Mouse (Mus musculus) c-Kit-negative CD71-positive TER-119-positive erythroid progenitor cells, embryonic 14.5 days (primary cell): ENCODE data around the gene Elmo3.
"Not testable (repeated sequence)": the region's sequence is repeated elsewhere in the genome, so short reads cannot be mapped to it uniquely, and the experiment has no call there.

Source experiments
- DNase-seq: peaks from one replicate; pipeline ENCODE4 v3.0.0-alpha.2; 2013; ENCODE audit warnings: low read depth, low spot score

The Elmo3 gene

DNA sequence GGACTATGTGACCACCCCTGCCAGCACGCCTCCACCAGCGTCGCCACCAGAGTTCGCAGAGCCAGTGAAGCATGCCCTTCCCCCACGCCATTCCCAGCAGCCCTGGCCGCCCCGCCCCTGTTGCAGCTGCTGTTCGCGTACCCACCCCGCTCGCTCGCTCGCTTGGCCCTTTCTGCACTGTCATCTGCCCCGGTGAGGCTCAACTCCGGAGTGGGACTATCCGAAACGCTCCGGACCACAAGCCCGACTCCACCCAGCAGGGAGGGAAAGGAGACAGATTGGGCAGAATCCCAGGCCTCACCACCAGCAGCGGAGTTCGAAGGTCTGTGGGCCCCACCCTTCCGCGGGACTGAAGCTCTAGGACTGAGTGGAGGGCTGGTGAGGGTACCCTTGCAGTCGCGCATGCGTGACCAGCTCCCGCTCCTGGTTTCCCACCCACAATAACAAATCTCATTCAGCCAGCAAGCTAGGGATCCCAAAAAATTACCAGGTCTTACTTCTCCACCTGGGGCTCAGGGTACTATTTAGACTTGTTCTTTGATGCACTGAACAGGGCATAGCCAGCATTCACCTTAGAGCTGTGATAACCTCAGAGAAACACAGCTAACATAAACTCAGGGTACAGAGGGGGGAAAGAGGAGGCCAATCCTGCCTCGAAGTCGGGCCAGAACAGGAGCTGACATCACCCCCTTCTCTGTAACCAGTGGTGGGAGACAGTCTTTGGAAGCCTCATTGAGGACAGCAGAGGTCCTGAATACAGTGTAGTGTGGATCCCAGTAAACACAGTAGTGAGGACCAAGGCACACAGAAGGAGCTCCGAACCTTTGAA lies 28.9 kb upstream of the Elmo3 start:
- DNase-seq, result no peak

DNA sequence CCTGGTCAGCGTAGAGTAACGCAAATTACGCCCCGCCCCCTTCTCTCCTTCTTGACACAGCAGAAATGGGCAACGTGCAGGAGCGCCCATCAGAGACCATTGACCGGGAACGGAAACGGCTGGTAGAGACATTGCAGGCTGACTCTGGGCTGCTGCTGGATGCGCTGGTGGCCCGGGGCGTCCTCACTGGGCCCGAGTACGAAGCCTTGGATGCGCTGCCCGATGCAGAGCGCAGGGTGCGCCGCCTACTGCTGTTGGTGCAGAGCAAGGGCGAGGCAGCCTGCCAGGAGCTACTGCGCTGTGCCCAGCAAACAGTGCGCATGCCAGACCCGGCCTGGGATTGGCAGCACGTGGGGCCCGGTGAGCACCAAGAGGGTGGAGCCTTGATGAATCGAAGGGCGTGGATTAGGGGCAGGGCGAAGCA lies 26.5 kb upstream of the Elmo3 start:
- no peak for DNase-seq

DNA sequence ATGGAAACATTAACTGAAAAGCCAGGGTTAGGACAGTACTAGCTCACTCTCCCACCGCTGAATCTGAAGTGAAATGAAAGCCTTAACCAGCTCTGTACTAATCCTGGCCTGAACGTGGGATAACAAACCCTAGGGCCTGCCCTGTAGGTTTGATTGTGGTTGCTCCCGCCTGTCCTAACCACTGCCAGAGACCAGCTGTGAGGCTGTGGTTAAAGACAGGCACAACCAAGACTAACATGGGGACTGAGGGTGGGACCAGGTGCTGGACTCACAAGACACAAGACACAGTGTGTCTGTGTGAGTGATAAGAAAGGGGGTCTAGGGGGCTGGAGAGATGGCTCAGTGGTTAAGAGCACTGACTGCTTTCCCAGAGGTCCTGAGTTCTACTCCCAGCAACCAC lies 24.8 kb upstream of the Elmo3 start:
- DNase-seq, result no peak

DNA sequence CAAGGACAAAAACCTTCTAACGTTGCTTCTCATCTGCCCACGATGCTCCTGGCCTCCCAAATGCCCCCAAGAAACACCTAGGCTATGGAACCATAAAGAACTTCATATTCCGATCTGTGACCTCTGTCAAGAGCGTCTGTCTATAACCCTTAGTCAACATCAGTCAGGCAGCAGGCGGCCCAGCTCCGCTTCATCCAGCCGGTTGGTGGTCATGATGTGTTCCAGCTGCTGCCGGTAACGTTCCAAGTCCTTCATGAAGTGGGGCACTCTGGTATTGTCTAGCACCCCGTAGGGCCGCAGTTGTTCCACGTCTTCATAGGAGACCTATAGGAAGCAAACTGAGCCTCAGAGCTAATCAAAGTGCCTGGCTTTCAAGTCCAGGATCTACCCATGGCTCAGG lies 23.6 kb upstream of the Elmo3 start:
- DNase-seq, result no peak

DNA sequence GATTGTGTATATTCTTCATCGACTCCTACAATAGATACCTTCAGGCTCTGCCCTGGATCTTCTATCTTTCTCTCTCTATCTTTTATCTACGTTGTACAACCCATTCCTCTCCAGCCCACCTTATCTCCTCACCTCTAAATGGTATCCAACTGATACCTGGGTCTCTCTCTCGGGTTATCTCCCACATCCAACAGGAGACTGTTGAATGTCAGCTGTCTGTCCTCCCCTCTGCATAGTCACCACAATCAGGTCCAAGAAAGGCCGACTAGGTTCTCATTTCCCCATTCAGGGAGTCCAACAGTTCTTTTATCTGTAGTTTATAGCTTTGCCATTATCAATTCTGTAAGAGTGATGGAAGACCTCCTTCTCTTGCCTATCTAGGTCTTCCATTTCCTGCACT lies 23.2 kb upstream of the Elmo3 start:
- DNase-seq, result no peak

DNA sequence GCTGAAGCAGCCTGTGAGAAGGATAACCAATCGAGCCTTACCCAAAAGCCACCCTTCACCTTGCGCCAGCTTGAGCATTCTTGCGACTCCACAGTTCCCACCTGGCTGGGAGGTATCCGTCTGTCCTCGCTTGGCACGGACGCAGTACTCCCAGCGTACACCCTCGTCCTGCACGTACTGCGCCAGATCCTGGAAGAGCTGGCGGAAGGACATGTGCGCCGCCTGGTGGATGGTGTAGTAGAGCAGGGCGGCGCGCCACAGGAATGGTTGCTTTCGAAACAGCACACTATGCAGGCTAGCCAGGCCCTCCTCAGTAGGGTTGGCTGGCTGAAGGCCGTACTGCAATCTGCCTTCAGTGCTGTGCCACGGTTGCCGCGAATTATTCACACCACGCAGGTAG lies 22.3 kb upstream of the Elmo3 start:
- no peak for DNase-seq

DNA sequence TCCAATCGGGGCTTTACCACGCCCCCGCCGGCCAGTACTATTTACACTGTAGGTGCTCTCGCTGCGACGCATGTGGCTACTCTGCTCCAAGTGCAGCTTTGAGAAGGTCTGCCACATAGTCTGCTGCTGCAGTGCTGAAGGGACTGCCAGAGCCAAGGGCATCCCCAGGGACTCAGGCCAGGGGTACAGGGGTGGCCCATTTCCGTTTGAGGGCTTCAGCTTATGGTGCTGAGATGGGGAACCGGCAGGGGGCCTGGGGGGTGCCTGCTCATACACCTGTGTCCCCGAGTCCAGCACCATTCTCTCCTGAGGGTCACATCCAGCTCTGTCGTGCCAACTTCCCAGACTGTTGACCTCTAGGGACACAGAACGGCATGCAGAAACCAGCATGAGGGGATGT lies 19.9 kb upstream of the Elmo3 start:
- no peak for DNase-seq

DNA sequence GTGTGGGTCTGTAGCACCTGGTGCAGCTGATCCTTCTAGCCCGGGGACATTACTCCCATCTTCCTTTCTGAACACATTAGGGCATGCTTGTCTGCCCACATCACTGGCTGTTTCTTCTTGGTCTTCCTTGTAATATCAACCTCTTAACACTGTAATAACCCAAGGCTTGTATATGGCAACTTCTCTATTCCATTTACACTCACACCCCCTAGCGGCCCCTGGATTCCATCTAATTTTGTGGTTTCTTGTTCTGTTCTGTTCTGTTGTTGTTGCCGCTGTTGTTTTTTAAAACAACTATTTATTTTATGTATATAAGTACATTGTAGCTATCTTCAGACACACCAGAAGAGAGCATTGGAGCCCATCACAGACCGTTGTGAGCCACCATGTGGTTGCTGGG lies 18.5 kb upstream of the Elmo3 start:
- no peak for DNase-seq

DNA sequence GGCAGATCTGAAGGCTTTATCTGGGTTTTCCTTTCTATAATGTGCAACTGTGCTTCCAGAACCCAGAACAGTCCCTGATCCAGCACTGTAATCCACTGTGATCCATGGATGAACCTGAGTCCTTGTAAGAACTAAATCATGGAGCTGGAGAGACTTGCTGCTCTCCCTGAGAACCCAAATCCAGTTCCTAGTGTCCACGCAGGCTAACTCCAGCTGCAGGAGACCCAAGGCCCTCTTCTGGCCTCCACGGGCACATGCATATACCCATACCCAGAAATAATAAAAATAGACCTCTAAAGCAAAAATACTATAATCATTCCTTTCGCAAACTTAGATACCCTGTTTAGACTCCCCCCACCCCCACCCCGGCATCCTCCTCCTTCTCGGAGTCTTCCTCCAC lies 17.2 kb upstream of the Elmo3 start:
- no peak for DNase-seq

DNA sequence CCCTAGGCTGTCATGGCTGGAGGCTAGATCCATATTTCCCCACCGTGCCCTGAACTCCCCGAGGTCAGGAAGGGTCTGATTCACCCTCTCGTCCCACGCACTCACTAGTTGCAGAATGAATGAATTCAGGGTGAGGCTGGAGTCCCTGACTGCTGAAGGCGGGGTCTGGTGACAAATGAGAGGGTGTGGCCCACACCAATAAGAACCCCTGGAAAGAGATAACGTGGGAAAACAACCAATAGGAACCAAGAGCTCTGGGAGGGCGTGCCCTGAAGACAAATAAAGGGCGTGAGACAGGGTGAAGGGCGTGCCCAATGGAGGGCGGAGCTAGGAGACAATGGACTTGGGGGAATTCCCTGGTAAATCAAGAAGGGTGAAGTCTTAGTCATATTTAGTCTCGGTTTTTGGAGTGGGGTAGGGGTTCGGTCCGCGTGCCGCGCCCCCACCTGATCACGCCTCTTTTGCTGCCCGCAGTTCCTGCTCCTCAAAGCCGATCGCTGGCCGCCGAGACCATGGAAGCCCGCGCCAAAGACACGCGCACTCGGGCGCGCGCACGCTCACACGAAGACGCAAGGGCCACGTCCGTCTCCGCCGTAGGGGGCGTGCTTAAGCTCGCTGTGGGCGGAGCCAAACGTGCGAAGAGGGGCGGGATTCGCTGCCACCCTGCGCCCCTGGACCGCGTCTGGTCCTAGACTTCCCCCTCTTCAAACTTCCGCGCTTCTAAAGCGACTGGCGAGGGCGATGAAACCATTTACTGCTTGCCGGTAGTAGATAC lies 16.3 kb upstream of the Elmo3 start:
- no peak for DNase-seq

DNA sequence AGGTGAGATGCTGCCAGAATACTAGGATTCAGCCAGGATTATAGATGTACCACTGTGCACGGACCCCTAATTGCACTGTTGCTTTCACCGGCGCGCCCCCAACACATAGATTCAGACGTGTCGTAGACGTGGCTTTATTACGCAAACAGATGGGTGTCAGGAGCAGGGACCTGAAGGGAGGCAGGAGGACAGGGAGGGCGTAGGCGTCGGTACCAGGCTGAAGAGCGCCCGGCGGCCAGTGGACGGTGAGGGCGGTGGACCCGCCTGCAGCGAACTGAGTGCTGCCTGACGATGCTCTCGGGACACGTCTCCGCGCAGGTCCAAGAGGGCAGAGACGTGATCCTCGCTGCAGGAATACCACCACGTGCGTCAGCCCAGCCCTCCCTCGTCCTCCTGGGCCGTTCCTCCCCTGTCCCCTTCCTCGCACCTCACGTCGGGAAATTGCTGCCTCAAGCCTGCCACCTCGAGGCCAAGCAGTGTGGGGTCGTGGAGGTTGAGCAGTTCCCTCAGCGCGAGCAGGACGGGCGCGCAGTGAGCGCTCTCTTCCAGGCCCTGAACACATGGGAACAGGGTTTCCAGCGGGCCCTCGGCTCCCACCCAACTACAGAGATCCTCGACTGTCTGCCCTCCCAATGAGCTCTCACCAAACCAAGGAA lies 15.5 kb upstream of the Elmo3 start, which contains the start of gene 4931428F04Rik:
Gene 4931428F04Rik (minus strand): TSS at position 60 of the 656 bp plus-strand sequence.
- no peak for DNase-seq

DNA sequence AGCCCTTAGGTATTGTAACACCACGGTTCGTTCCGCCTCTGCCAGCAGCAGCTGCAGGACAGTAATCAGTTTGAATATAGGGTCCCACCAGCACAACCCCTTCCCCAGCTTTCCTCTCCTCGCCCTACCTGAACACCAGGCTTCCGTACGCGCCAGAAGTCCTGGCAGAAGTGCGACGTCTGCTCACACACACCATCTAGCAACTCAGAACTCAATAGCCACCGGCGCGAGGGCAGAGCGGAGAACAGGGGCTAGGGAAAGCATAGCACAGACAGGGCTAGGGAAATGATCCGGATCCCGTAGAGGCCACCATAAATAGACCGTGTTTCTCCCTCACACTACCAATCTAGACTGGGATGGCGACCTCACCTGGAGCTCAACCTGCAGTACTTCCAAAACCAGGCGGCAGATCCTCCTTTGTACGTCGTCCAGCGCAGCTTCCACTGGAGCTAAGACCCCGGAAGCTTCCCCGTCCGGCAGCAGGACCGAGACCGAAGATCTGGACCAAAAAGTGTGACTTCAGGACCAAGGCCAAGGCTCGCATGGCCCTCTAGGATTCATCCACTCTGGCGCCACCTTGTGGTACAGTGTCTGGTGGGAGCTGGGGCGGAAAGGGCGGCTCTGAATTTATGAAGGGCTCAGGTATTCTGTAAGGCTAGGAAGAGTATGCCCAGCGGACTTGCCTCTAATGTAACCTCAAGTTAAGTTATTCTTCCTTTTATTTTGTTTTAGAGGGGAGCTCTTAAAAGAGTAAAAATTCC lies 14.7 kb upstream of the Elmo3 start:
- DNase-seq, result peak; percentile 79

DNA sequence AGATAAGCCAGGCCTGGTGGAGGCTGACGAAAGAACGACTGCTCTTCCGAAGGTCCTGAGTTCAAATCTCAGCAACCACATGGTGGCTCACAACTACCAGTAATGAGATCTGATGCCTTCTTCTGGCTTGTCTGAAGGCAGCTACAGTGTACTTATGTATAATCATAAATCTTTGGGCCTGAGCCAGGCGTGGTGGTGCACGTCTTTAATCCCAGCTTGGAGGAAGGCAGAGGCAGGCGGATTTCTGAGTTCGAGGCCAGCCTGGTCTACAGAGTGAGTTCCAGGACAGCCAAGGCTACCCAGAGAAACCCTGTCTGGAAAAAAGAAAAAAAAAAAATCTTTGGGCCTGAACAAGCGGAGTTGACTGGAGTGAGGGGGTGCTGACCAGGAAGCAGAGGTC lies 14.0 kb upstream of the Elmo3 start:
- DNase-seq, result not testable (repeated sequence)

DNA sequence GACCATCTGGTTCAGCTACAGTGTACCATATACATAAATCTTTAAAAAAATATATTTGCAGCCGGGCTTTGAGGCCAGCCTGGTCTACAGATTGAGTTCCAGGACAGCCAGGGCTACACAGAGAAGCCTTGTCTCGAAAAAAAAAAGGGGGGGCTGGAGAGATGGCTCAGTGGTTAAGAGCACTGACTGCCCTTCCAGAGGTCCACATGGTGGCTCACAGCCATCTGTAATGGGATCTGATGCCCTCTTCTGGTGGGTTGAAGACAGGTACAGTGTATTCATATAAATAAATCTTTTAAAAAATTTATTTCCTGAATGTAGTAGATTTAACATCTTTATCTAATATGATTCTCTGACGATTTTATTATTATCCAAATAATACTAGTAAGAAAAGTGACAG lies 13.6 kb upstream of the Elmo3 start:
- not testable (repeated sequence) for DNase-seq

DNA sequence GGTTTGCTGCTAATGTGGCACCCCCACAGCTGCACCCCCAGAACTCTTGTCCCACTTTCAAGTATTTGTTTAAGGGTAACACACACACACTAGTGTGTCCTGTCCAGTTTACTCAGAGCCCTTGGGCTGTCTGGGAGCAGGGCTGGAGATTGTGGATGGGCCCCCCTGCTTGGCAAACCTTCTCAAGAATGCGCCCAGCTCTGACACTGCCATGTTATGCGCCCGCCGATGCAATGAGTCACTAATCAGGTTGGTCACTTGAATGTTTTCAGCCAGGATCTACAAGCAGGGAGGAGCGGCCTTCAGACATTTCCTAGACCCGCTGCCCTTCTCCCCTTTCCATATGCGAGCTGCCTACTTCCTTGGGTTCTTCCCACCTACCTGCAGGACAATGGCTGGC lies 12.9 kb upstream of the Elmo3 start:
- DNase-seq, result no peak

DNA sequence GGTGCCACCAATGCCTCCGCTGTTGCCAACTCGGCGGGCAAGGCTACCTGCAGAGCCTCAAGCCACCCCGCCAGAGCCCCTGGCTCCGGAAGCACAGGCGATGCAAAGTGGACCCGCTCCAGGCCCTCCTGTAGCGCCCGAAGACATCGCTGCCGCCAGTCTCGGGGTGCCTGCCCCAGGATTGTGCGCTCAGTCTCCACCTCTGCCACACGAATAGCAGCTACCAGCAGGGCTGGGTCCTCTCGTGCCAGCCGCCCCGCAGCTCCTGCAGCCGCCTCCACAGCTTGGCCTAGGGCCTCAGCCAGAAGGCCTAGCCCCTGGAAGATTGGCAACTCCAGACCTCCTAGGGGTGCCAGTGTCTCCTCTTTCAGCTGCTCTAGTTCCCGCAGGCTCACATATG lies 12.0 kb upstream of the Elmo3 start:
- no peak for DNase-seq

DNA sequence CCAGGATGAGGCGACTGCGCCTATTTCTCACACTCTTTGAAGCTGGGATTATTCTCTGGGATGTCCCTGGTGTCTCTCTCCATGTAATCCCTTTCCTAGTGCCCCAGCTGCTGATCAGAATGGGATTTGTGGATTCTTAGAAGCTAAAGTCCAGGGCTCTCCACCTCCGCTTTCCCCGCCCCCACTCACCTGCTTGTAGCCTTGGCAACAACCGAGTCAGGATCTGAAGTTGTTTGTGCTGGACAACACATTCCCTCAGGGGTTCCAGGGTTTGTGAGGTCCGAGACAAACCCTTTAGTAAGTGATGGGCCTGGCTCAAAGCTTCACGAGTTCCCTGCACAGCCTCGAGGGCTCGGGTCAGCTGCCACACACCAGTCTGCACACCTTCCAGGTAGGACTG lies 10.6 kb upstream of the Elmo3 start:
- DNase-seq, result no peak

DNA sequence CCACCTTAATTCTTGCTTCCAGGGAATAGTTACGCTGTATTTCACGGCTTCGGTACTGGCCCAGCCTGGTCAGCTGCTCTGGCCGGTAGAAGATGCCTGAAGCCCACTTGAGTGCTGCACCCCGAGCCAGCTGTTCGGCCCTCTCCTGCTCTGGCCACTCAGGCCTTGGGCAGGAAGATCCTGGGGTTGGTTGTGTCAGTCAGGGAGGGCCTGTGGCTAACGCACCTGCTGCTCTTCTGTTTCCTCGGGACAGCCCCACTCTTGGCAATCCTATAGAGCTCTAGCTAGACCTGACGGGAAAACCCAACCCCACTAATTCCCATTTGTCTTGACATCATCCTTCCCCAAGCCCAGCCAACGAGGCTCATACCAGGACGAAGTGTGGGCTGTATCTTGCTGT lies 10.1 kb upstream of the Elmo3 start:
- DNase-seq, result no peak

DNA sequence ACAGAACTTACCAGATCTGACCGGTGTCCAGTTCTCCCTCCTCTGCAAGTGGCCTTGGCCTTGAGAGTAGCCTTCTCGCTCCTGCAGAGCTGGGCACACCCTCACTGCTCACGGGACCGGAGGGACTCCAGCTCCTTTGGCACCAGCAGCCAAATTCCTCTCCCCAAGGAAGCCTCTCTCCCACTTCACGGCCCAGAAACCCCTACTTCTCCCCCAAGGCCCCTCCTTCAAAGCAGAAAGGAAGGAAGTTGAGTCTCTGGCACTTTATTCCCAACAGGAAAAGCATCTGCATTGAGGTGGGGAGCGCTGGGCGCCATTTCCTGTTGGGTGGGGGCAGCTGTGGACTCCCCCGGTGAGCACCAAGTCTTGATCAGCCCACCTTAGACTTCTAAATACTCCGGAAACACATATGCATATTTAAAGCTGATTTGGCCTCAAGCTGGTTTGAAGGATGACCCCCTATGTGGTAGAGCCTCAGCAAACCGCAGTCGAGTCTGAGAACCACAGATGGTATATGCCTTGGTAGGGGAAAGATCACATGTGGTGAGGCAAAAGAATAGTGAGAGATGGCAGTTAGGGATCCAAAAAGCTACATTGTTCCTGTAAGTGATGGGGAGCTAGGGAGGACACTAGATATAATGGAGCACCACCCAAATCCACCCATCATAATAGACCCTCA lies 9.4 kb upstream of the Elmo3 start, which contains the start of gene Exoc3l:
Gene Exoc3l (minus strand): TSS at position 207 of the 679 bp plus-strand sequence.
- no peak for DNase-seq

DNA sequence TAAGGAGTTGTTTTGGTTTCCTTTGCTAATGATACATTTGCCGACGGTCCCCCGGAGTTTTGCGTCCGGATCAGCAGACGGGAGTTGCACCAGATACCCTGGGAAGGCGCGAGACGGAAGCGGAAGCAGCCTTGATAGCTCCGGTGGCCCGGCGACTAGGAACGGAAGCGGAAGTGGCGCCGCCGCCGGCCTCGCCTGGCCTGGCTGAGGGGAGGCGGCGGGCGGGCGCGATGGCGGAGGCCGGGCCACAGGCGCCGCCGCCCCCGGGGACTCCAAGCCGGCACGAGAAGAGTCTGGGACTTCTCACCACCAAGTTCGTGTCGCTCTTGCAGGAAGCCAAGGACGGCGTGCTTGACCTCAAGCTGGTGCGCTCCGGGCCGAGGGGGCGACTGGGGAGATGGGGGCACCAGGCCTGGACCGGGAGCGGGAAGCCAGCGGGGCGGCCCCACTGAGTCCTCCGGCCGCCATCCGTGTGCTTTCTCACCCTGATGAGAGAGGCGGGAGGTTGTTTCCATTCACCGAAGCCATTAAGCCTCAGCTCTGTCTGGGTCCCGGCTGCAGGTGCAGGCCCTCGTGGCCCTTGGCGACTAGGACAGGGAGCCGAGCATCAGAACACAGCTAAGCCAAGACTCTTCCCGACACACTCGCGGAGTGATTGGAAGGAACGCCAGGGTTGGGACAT lies 7.7 kb upstream of the Elmo3 start, which contains the start of gene E2f4:
Gene E2f4 (plus strand): TSS at position 153 of the 682 bp plus-strand sequence.
- DNase-seq, result peak; percentile 78
